Mouse (Mus musculus): ENCODE measurements around the gene Zfand4. TPM values are rescaled to one million over a fixed set of nuclear protein-coding genes. Genes with fewer than 3 reads are reported as not detected.

The Zfand4 gene
- total RNA-seq (2012; rRNA removed) (4.3 and 4.4 TPM in 2 replicates), polyA plus RNA-seq (2012; ENCODE audit: insufficient read depth in 1 of 2, insufficient read length in 2 of 2, low read depth in 1 of 2, low replicate concordance in 2 of 2, missing spikeins in 1 of 2) (1 to 10 TPM in 1 of 2 experiments, not detected in 1; 5.5 TPM)

- peak; percentile 94 for DNase-seq (ENCODE audit: low read depth, low spot score)
- Histone ChIP-seq H3K27me3 (ENCODE audit: control insufficient read depth in 1 of 2, insufficient read depth in 2 of 2, low read length in 2 of 2) (no peaks in the 10 kb centered on the region), H3K9me3 (replicated peaks; ENCODE audit: insufficient read depth, low read length) (no peaks in the 10 kb centered on the region), H3K4me3 (ENCODE audit: control insufficient read depth in 1 of 2, insufficient read depth in 1 of 2, low read depth in 2 of 2, low read length in 2 of 2) (peak within 1 kb of the TSS; percentile 81 to 95), H3K79me2 (ENCODE audit: control insufficient read depth, insufficient read depth, low read length, poor library complexity) (peaks cover 4% of the 10 kb centered on the region), H3K27ac (ENCODE audit: control insufficient read depth, low read depth, low read length) (peak within 1 kb of the TSS; percentile 82), H3K36me3 (ENCODE audit: control insufficient read depth in 1 of 2, insufficient read depth in 2 of 2, low read length in 2 of 2) (peaks cover 0 to 19% of the 10 kb centered on the region in 2 experiments; a peak in 2 of 4 replicates), H3K4me1 (ENCODE audit: control insufficient read depth in 1 of 2, insufficient read depth in 2 of 2, low read length in 2 of 2) (peaks cover 0 to 15% of the 10 kb centered on the region in 2 experiments; a peak in 3 of 4 replicates), H3K9ac (ENCODE audit: control insufficient read depth, low read depth, low read length, poor library complexity, severe bottlenecking) (peak within 1 kb of the TSS; percentile 95)
- TF ChIP-seq SMC3 (IDR thresholded peaks at IDR 0.05; ENCODE audit: low read depth, low read length) (no peak), E2F4 (IDR thresholded peaks at IDR 0.05; ENCODE audit: borderline replicate concordance, low read depth, low read length) (no peak), TBP (IDR thresholded peaks at IDR 0.05; ENCODE audit: low read depth, low read length) (no peak), HCFC1 (IDR thresholded peaks at IDR 0.05; ENCODE audit: low read depth, low read length) (peak; percentile 39; the same call in 1 of the 2 replicates), KAT2A (conservative IDR thresholded peaks at IDR 0.05; ENCODE audit: low read depth, low read length) (no peak), ZKSCAN1 (IDR thresholded peaks at IDR 0.05; ENCODE audit: low read depth, low read length) (no peak), MYC (IDR thresholded peaks at IDR 0.05; ENCODE audit: low read depth, low read length) (no peak), GATA1 (IDR thresholded peaks at IDR 0.05; ENCODE audit: low read depth, low read length) (no peak), CHD2 (IDR thresholded peaks at IDR 0.05; ENCODE audit: low read length) (no peak), JUND (IDR thresholded peaks at IDR 0.05; ENCODE audit: low read depth, low read length) (no peak), SIN3A (IDR thresholded peaks at IDR 0.05; ENCODE audit: low read length) (peak; percentile 33; the same call in 1 of the 2 replicates), MAX (IDR thresholded peaks at IDR 0.05; ENCODE audit: low read length) (no peak; the same call in 1 of the 2 replicates), EP300 (IDR thresholded peaks at IDR 0.05; ENCODE audit: low read depth in 1 of 2, low read length in 2 of 2) (no peak), USF1 (IDR thresholded peaks at IDR 0.05; ENCODE audit: low read depth, low read length) (no peak), MXI1 (IDR thresholded peaks at IDR 0.05; ENCODE audit: low read depth, low read length) (peak; percentile 29; the same call in 1 of the 2 replicates), GABPA (IDR thresholded peaks at IDR 0.05; ENCODE audit: low read depth, low read length) (no peak), CTCF (IDR thresholded peaks at IDR 0.05 in 2 of 3, conservative IDR thresholded peaks at IDR 0.05 in 1 of 3; ENCODE audit: control insufficient read depth in 1 of 3, insufficient read depth in 1 of 3, low read depth in 2 of 3, low read length in 3 of 3, poor library complexity in 1 of 3, severe bottlenecking in 1 of 3) (no peak), RAD21 (IDR thresholded peaks at IDR 0.05; ENCODE audit: low read depth, low read length) (no peak), POLR2AphosphoS5 (IDR thresholded peaks at IDR 0.05; ENCODE audit: borderline replicate concordance, low read depth, low read length) (no peak), TCF12 (IDR thresholded peaks at IDR 0.05; ENCODE audit: low read depth, low read length) (peak; percentile 45; the same call in 1 of the 2 replicates), USF2 (IDR thresholded peaks at IDR 0.05; ENCODE audit: borderline replicate concordance in 1 of 2, insufficient read depth in 1 of 2, low read depth in 1 of 2, low read length in 2 of 2) (no peak), NELFE (IDR thresholded peaks at IDR 0.05; ENCODE audit: low read depth, low read length) (peak; percentile 69), MEF2A (IDR thresholded peaks at IDR 0.05; ENCODE audit: extremely low read depth, insufficient replicate concordance, low read depth, low read length, poor library complexity, severe bottlenecking) (no peak), POLR2AphosphoS2 (IDR thresholded peaks at IDR 0.05; ENCODE audit: low read length) (peak; percentile 58; the same call in 1 of the 2 replicates), ZMIZ1 (IDR thresholded peaks at IDR 0.05; ENCODE audit: low read depth, low read length) (peak; percentile 54; the same call in 1 of the 2 replicates), MYB (IDR thresholded peaks at IDR 0.05; ENCODE audit: low read depth, low read length) (0 out of 2 replicates have a peak, but pooled peaks have one; percentile 23), POLR2A (IDR thresholded peaks at IDR 0.05; ENCODE audit: control insufficient read depth in 1 of 2, insufficient read depth in 1 of 2, low read depth in 1 of 2, low read length in 2 of 2, poor library complexity in 1 of 2) (peak; percentile 66 to 80; a peak in 3 of 4 replicates), ZNF384 (IDR thresholded peaks at IDR 0.05; ENCODE audit: low read depth, low read length) (no peak), RCOR1 (IDR thresholded peaks at IDR 0.05; ENCODE audit: low read depth, low read length) (no peak), ELF1 (IDR thresholded peaks at IDR 0.05; ENCODE audit: low read depth, low read length) (peak; percentile 62; the same call in 1 of the 2 replicates), ETS1 (IDR thresholded peaks at IDR 0.05; ENCODE audit: low read depth, low read length) (no peak), MAZ (IDR thresholded peaks at IDR 0.05; ENCODE audit: low read depth, low read length) (no peak), NRF1 (IDR thresholded peaks at IDR 0.05; ENCODE audit: insufficient read depth, low read depth, low read length, poor library complexity, severe bottlenecking) (0 out of 2 replicates have a peak, but pooled peaks have one; percentile 13)
Observed at GRCm38 (mm10) chr6:116264018-116264651, at the start of gene Zfand4. Gene Zfand4 (plus strand): TSS chr6:116264222.

Data from MEL (cell line).